Mouse (Mus musculus): ENCODE data around the gene Cbx4.

DNA sequence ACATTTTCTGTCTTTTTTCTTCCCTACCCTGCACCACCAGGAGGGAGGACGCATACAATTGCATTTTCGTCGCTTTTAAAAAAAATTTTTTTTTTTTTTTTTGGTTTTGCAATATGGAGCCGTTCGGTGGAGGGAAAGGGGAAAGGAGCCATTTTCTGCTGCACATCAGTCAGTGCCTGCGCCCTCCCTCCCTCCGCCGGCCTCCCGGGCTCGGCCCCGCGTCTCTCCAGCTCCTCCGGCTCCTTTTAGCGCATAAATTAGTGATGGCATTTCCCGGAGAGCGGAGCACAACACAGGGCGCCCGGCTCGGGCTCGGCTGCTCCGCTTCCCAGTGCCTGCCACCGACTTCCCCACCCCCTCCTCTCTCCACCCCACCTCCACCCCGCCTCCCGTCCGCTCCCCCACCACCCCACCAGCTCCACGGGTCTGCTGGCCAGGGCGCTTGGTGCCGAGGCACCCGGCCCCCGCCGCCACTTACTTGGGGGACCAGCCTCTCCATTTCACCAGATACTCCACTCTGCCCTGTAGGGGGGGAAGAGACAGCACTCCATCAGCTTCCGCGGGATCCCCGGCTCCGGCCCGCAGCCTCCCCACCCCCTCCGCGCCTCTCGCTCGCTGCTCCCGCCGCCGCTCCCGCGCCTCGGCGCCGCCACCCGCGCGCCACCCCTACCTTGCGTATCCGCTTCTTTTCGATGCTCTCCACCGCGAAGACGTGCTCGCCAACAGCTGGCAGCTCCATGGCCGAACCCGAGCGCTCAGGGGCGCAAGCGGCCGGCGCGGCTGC lies 550 bp downstream of the Cbx4 start:
- TF ChIP-seq GATA1 (IDR thresholded peaks at IDR 0.05; ENCODE audit: borderline replicate concordance, low read length) (no peak), FLI1 (IDR thresholded peaks at IDR 0.05; ENCODE audit: low read length) (no peak)

Data from megakaryocyte, embryonic 14.5 days (primary cell).